Mouse (Mus musculus): Measurements from ENCODE around the gene Ankrd36. TPM values are rescaled to one million over a fixed set of nuclear protein-coding genes. Genes with fewer than 3 reads are reported as not detected.

Ankrd36 gene
- 0.10 TPM in 2 replicates for polyA plus RNA-seq (2015; fragmentation: Nextera tagmentation; extraction: Ambion mirVana)

DNA sequence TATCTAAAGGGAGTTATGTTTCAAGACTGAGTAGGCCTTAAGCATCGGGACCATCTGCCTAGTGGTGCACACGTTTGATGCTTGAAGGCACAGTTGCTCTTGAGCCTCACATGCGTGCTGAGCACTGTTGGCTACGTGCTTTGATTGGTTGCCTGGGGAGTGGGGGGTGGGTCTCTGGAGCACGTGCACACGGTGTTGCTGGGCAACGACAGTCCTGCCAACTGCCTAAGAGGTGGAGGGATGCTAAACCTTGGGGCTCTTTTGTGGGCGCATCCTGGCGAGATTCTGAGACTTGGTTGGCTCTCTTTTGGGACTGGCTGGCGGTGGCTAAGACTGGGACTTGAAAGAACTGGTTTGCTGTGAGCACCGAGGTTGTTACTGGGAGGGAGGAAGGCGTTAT lies at the start of gene Ankrd36:
Gene Ankrd36, plus strand, starts transcription at position 211 of the 400 bp plus-strand sequence.
- H3K4me2 ChIP-seq (ENCODE audit: low read depth, low read length), result no peak within 1 kb of the TSS
- H3K36me3 ChIP-seq (ENCODE audit: control insufficient read depth, insufficient read depth, low read length), result no peaks in the 10 kb centered on the region
- no peaks in the 10 kb centered on the region for H3K9me3 ChIP-seq (replicated peaks; ENCODE audit: control insufficient read depth, low read length)
- ATAC-seq (ENCODE audit: insufficient read depth, low FRiP score), result no peak
- no peak within 1 kb of the TSS for H3K4me3 ChIP-seq (replicated peaks; ENCODE audit: low read length)
- no peak within 1 kb of the TSS for H3K9ac ChIP-seq (ENCODE audit: low read length)
- 81% methylated on average over 12 of the region's 12 CpGs for WGBS
- H3K27ac ChIP-seq (ENCODE audit: low read length), result no peak within 1 kb of the TSS
- H3K27me3 ChIP-seq (ENCODE audit: control insufficient read depth, insufficient read depth, low read length), result no peaks in the 10 kb centered on the region
- no peaks in the 10 kb centered on the region for H3K4me1 ChIP-seq (ENCODE audit: control insufficient read depth, insufficient read depth, low read length)

DNA sequence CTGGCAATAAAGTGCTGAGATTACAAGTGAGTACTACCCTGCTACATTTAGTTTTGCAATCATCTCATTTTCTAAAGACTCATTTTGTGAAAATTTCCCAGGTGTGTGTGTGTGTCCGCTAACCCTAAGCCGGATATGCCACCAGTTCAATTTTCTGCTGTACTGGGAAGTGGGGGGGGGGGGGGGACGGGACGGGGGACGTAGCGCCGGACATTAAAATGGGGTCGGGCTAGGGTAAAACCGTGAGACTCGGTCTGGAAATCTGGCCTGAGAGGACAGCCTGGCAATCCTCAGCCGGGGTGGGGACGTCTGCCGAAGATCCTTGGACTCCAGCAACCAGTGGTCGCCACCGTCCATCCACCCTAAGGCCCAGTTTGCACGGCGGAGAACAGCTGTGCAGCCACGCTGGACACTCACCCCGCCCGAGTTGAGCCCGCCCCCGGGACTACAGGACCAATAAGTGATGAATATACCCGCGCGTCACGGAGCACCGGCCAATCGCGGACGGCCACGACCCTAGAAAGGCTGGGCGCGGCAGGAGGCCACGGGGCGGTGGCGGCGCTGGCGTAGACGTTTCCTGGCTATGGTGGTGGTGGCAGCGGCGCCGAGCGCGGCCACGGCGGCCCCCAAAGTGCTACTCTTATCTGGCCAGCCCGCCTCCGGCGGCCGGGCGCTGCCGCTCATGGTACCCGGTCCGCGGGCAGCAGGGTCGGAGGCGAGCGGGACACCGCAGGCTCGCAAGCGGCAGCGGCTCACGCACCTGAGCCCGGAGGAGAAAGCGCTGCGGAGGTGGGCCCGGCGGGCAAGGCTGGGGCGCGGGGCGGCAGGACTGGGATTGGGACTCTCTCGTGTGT lies 48.8 kb upstream of the Ankrd36 start, which contains the start of gene Xbp1:
Gene Xbp1, plus strand, starts transcription at position 248 of the 854 bp plus-strand sequence.
- peaks cover 27% of the 10 kb centered on the region; the same call in 1 of the 2 replicates for H3K36me3 ChIP-seq (ENCODE audit: control insufficient read depth, insufficient read depth, low read length)
- ATAC-seq (ENCODE audit: insufficient read depth, low FRiP score), result peak; percentile 97
- peaks cover 18% of the 10 kb centered on the region; the same call in 1 of the 2 replicates for H3K4me1 ChIP-seq (ENCODE audit: control insufficient read depth, insufficient read depth, low read length)
- H3K9ac ChIP-seq (ENCODE audit: low read length), result peak within 1 kb of the TSS; percentile 94
- H3K9me3 ChIP-seq (replicated peaks; ENCODE audit: control insufficient read depth, low read length), result no peaks in the 10 kb centered on the region
- peak within 1 kb of the TSS; percentile 65 for H3K4me2 ChIP-seq (ENCODE audit: low read depth, low read length)
- H3K27ac ChIP-seq (ENCODE audit: low read length), result peak within 1 kb of the TSS; percentile 96
- H3K4me3 ChIP-seq (replicated peaks; ENCODE audit: low read length), result peak within 1 kb of the TSS; percentile 85
- under 1% methylated on average over 72 of the region's 72 CpGs for WGBS
- no peaks in the 10 kb centered on the region for H3K27me3 ChIP-seq (ENCODE audit: control insufficient read depth, insufficient read depth, low read length)

DNA sequence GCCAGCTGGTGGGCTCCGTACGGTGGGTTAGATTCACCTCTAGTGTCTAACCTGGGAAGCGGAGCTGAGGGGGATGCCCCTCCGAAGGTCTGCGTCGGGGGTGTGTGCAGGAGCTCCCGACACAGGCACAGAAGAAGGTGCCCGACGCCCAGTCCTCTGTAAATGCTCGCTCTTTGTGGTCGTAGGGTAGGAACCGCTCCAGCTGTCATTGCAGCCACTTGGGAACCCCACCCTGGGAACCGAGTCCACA lies 48.3 kb upstream of the Ankrd36 start:
- 0% methylated on average over 13 of the region's 13 CpGs for WGBS
- H3K9me3 ChIP-seq (replicated peaks; ENCODE audit: control insufficient read depth, low read length), result no peaks in the 10 kb centered on the region
- H3K27ac ChIP-seq (ENCODE audit: low read length), result peak overlapping the region; percentile 96
- H3K4me1 ChIP-seq (ENCODE audit: control insufficient read depth, insufficient read depth, low read length), result peaks cover 18% of the 10 kb centered on the region; the same call in 1 of the 2 replicates
- H3K36me3 ChIP-seq (ENCODE audit: control insufficient read depth, insufficient read depth, low read length), result peaks cover 27% of the 10 kb centered on the region; the same call in 1 of the 2 replicates
- H3K9ac ChIP-seq (ENCODE audit: low read length), result peak overlapping the region; percentile 94
- H3K27me3 ChIP-seq (ENCODE audit: control insufficient read depth, insufficient read depth, low read length), result no peaks in the 10 kb centered on the region
- peak; percentile 5; the same call in 1 of the 2 replicates for ATAC-seq (ENCODE audit: insufficient read depth, low FRiP score)
- peak overlapping the region; percentile 65 for H3K4me2 ChIP-seq (ENCODE audit: low read depth, low read length)
- peak overlapping the region; percentile 85 for H3K4me3 ChIP-seq (replicated peaks; ENCODE audit: low read length)

DNA sequence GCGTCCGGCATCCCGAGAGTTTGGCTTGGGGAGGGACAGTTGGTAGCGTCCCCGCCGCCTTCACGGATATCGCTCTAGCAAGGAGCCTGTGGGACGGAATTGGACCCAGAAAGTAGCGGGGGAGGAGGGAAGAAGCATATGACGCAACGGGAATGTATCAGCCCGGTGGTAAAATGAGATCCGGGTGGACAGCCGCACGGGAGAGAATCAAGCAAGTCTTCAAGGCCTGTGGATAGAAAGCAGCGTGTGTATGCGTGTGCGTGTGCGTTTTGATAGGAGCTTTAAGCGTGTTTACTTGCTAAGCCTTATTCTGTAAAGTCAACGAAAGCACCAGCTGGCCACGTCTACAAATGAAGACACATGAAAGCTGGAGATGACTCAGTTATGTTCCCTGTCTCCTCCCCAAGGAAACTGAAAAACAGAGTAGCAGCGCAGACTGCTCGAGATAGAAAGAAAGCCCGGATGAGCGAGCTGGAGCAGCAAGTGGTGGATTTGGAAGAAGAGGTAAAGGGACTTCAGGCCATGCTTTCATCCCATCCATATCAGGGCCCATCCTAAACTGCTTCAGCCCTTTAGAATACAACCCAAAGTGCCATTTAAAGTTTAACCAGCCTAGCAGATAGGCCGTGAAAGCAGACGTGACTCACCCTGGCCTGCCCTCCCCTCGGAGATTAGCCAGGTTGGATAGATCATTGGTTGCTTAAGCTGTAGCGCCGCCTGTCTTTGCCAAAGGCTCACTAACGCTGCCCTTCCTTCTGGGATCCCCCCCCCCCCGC lies 47.8 kb upstream of the Ankrd36 start:
- Histone ChIP-seq H3K4me2 (ENCODE audit: low read depth, low read length) (peak overlapping the region; percentile 65), H3K4me3 (replicated peaks; ENCODE audit: low read length) (peak overlapping the region; percentile 85), H3K4me1 (ENCODE audit: control insufficient read depth, insufficient read depth, low read length) (peaks cover 18% of the 10 kb centered on the region; the same call in 1 of the 2 replicates), H3K9me3 (replicated peaks; ENCODE audit: control insufficient read depth, low read length) (no peaks in the 10 kb centered on the region), H3K27ac (ENCODE audit: low read length) (peak overlapping the region; percentile 96), H3K9ac (ENCODE audit: low read length) (peak overlapping the region; percentile 94), H3K27me3 (ENCODE audit: control insufficient read depth, insufficient read depth, low read length) (no peaks in the 10 kb centered on the region), H3K36me3 (ENCODE audit: control insufficient read depth, insufficient read depth, low read length) (peaks cover 31% of the 10 kb centered on the region)
- ATAC-seq (ENCODE audit: insufficient read depth, low FRiP score), result peak; percentile 52
- under 1% methylated on average over 34 of the region's 34 CpGs for WGBS

DNA sequence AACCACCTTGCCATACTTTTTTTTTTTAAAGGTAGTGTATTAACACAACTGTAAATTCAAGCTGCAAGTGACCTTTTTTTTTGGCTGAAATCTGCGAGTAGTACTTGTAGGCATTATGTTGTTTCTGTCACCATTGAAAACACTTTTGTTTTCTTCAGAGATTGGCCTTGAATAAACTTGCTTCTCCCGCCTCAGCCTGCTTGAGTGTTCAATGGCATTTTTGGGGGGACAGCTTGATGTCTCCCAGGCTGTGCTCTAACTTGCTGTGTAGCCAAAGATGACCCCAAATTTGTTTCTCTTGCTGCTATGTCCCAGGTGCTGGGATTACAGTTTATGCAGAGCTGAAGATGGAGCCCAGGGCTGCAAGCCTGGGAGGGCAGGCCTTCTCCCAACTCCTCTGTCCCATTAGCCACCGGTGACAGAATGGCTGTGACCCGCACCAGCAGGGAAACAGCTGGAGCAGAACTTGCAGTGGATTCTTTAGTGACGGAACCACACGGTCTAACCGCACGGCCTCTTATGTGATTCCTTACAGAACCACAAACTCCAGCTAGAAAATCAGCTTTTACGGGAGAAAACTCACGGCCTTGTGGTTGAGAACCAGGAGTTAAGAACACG lies 46.6 kb upstream of the Ankrd36 start:
- H3K27ac ChIP-seq (ENCODE audit: low read length), result no peak overlapping the region
- WGBS, result 79% methylated on average over 11 of the region's 11 CpGs
- H3K4me3 ChIP-seq (replicated peaks; ENCODE audit: low read length), result peak overlapping the region; percentile 85
- H3K27me3 ChIP-seq (ENCODE audit: control insufficient read depth, insufficient read depth, low read length), result no peaks in the 10 kb centered on the region
- H3K36me3 ChIP-seq (ENCODE audit: control insufficient read depth, insufficient read depth, low read length), result peaks cover 31% of the 10 kb centered on the region
- no peaks in the 10 kb centered on the region for H3K9me3 ChIP-seq (replicated peaks; ENCODE audit: control insufficient read depth, low read length)
- H3K9ac ChIP-seq (ENCODE audit: low read length), result peak overlapping the region; percentile 94; the same call in 1 of the 2 replicates
- H3K4me2 ChIP-seq (ENCODE audit: low read depth, low read length), result peak overlapping the region; percentile 65
- no peak for ATAC-seq (ENCODE audit: insufficient read depth, low FRiP score)
- H3K4me1 ChIP-seq (ENCODE audit: control insufficient read depth, insufficient read depth, low read length), result peaks cover 18% of the 10 kb centered on the region; the same call in 1 of the 2 replicates

GRCm38 (mm10) chr11:5525418-5525817 lies 44.1 kb upstream of the Ankrd36 start:
- 76% methylated on average over 4 of the region's 4 CpGs for WGBS

DNA sequence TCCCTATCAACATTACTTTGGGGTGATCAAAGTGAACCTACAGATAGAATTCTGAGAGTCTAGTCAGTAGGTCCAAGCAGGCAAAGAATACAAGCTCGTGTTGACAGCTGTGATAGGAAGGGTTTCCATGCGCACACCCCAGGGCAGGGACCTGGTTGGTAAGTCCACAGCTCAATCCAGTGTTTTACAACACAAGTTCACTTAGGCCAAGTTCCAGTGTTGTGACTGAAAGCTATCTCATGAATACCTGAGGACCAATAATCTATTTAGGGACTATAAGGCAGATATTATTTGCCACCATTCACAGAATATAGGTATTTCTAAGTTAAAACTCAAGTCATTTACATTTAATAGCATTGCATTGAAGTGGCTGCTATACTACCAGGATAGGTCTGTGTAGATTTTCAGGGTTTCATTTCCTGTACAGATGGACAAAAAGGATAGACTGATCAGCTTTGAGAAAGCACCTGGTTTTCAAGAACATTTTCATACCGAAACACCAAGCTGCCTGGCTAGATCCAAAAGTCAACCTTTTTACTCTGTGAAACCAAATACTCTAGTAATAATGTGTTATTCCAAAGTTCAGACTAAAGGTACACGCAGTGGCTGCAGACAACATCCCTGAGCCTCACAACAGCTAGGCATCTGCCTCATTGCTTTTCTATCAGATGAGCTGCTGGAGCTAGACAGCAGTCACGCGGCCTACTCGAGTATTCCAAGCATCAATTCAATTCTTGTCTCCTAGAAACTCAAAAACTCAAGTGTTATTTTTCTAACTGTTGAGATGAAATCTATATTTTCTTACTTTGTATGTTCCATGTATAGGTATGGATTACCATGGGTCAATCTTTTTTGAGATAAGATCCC lies 42.7 kb upstream of the Ankrd36 start:
- no peaks in the 10 kb centered on the region for H3K27me3 ChIP-seq (ENCODE audit: control insufficient read depth, insufficient read depth, low read length)
- 84% methylated on average over 7 of the region's 7 CpGs for WGBS
- peaks cover 37% of the 10 kb centered on the region for H3K36me3 ChIP-seq (ENCODE audit: control insufficient read depth, insufficient read depth, low read length)
- H3K4me3 ChIP-seq (replicated peaks; ENCODE audit: low read length), result no peak overlapping the region
- H3K4me1 ChIP-seq (ENCODE audit: control insufficient read depth, insufficient read depth, low read length), result peaks cover 14% of the 10 kb centered on the region; the same call in 1 of the 2 replicates
- H3K27ac ChIP-seq (ENCODE audit: low read length), result no peak overlapping the region
- H3K9me3 ChIP-seq (replicated peaks; ENCODE audit: control insufficient read depth, low read length), result no peaks in the 10 kb centered on the region
- ATAC-seq (ENCODE audit: insufficient read depth, low FRiP score), result no peak
- no peak overlapping the region for H3K9ac ChIP-seq (ENCODE audit: low read length)
- H3K4me2 ChIP-seq (ENCODE audit: low read depth, low read length), result no peak overlapping the region

More at GRCm38 (mm10) chr11:5525418-5525817, 44.1 kb upstream of the Ankrd36 start:
- Histone ChIP-seq H3K9me3 (replicated peaks; ENCODE audit: control insufficient read depth, low read length) (no peaks in the 10 kb centered on the region), H3K9ac (ENCODE audit: low read length) (no peak overlapping the region), H3K27ac (ENCODE audit: low read length) (no peak overlapping the region), H3K36me3 (ENCODE audit: control insufficient read depth, insufficient read depth, low read length) (peaks cover 31% of the 10 kb centered on the region), H3K4me3 (replicated peaks; ENCODE audit: low read length) (no peak overlapping the region), H3K27me3 (ENCODE audit: control insufficient read depth, insufficient read depth, low read length) (no peaks in the 10 kb centered on the region), H3K4me1 (ENCODE audit: control insufficient read depth, insufficient read depth, low read length) (peaks cover 14% of the 10 kb centered on the region; the same call in 1 of the 2 replicates), H3K4me2 (ENCODE audit: low read depth, low read length) (no peak overlapping the region)
- ATAC-seq (ENCODE audit: insufficient read depth, low FRiP score), result no peak

DNA sequence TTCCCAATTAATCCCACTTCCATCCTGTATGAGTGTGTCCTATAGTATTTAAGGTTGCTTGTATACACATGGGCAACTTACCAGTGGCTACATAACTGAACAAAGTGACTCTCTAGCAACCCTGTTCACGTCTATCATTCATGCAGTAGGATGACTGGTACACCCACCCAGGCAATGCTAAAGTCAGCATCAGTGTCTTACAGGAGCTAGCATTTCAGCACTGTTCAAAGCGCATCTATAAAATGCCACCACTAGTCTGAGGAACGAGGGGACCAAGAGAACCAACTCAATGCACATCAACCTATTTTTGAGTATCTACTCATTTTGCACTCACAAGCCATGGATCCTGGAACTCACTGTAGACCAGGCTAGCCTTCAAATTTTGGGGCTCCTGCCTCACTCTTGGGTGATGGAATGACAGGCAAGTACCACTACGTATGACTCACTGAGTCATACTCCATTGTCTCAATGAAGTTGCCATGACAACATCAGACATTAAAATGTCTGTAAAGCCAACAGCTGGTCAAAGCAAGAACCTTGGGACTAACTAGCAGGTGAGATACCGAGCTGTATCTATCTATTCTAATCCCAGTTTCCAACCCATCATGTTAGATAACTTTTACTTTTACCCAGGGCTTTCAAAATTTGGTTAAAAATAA lies 41.5 kb upstream of the Ankrd36 start:
- 73% methylated on average over 5 of the region's 5 CpGs for WGBS
- H3K4me3 ChIP-seq (replicated peaks; ENCODE audit: low read length), result no peak overlapping the region

More for the DNA sequence above, 41.5 kb upstream of the Ankrd36 start:
- H3K4me2 ChIP-seq (ENCODE audit: low read depth, low read length), result no peak overlapping the region
- H3K27me3 ChIP-seq (ENCODE audit: control insufficient read depth, insufficient read depth, low read length), result no peaks in the 10 kb centered on the region
- peaks cover 41% of the 10 kb centered on the region for H3K36me3 ChIP-seq (ENCODE audit: control insufficient read depth, insufficient read depth, low read length)
- no peak overlapping the region for H3K27ac ChIP-seq (ENCODE audit: low read length)
- no peak overlapping the region for H3K9ac ChIP-seq (ENCODE audit: low read length)
- no peak for ATAC-seq (ENCODE audit: insufficient read depth, low FRiP score)
- H3K4me1 ChIP-seq (ENCODE audit: control insufficient read depth, insufficient read depth, low read length), result peaks cover 10% of the 10 kb centered on the region; the same call in 1 of the 2 replicates
- H3K9me3 ChIP-seq (replicated peaks; ENCODE audit: control insufficient read depth, low read length), result no peaks in the 10 kb centered on the region
